Mouse (Mus musculus) left cerebral cortex, adult 18-20 months (tissue): ENCODE measurements around the gene P4ha1. TPM values are rescaled to one million over a fixed set of nuclear protein-coding genes. Genes with fewer than 3 reads are reported as not detected.

ENCODE experiments used
- DNase-seq, 2 experiments: peaks; one replicate each; pipeline ENCODE4 v3.0.0; 2021 to 2022; ENCODE audit warnings: low spot score in 2 of 2, mixed read lengths in 1 of 2
- total RNA-seq, 2 experiments: library from RNA; stranded (reverse); gene quantifications; 2 replicates each; pipeline ENCODE4 v1.2.3; 2021

P4ha1 gene
- total RNA-seq, 2 experiments from 2014 or later: 44.8 to 49.7 TPM

DNA sequence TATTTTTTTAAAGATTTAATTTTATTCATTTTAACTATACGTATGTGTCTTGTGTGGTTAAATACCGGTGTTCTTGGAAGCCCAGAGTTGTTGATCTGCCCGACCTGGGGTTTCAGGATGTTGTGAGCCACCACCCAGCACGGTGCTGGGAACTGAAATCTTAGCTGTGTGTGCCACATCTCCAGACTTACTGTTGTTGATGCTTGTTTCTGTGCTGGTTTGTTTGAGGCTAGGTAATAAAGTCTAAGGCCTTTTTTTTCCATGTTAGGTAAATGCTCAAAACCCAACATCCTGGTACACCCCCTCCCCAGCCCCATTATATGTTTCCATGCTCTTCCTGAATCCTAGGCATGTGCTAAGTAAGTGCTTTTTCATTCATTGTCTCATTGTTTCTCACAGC, 825 bp upstream of the P4ha1 start:
- DNase-seq: no peak

DNA sequence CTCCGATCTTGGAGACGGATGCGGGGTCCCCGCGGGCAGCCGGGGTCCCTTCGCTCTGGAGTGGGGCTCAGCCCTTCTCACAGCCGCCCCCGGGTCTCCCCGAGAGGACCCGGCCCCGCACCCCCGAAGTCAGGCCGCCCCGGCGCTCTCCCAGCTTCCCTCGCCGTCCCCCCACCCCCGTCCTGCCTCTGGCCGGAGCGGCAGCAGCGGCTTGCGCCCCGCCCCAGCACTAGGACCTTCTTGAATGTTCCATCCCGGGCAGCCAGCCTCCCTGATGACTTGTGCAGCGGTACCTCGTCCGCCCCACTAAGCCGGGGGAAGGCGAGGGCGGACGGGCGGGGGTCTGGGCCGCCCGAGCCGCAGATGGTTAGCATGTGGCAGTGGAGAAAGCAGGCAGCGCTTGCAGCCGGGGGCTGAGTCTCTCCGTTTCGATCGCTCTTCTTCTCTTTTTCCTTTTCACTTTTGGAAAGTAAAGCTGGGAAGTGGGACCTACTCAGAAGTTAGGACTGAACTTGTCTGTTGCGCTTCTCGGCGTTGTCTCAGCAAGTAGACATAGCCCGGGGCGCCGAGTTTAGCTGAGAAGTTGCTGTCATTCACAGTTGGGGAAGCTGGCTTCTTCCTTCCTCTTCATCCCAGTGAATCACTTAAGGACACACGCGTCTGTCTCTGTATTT, 529 bp downstream of the P4ha1 start:
- peak; percentile 57 to 67 for DNase-seq

DNA sequence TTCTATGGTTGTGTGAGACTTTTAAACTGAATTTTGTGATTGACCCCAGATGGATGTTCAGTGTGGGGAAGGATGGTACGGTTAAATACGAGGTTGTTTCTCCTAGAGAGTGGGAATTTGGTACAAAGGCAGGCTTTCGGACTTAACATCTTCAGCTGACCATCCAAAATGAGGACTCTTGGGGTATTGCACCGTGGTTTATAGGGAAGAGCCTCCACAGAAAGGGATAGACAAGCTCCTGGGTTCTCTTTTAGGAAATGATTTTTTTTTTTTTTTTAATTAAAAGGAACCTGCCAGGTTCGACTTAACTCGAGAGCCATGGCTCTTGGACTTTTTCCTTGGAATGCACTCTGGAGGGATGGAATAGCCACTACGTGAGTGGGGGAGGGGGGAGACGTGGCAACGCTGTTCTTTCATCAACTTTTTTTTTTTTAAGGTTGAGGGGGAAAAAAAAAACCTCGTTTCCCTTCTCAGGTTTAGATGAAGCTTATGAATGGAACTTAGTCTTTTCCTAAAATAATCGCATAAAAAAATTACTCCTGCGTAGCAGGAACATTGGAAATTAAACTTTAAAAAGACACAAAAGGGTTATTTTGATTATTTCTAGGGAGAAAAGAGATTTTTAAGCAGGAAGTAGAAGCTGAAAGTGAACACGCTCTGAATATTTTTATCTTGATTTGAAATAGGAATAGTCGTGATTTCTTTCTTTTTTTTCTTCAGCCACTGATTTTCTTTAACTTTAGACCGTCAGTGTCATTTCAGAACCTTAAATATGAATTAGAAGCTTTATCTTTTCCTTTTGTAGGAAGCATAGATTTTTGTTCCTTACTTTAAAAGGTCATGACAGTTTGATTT, 1.4 kb downstream of the P4ha1 start:
- no peak for DNase-seq

- DNase-seq: no peak
Measured at GRCm38 (mm10) chr10:59326612-59327315, 3.7 kb downstream of the P4ha1 start.

GRCm38 (mm10) chr10:59327316-59327710, 4.2 kb downstream of the P4ha1 start:
- DNase-seq: no peak

DNA sequence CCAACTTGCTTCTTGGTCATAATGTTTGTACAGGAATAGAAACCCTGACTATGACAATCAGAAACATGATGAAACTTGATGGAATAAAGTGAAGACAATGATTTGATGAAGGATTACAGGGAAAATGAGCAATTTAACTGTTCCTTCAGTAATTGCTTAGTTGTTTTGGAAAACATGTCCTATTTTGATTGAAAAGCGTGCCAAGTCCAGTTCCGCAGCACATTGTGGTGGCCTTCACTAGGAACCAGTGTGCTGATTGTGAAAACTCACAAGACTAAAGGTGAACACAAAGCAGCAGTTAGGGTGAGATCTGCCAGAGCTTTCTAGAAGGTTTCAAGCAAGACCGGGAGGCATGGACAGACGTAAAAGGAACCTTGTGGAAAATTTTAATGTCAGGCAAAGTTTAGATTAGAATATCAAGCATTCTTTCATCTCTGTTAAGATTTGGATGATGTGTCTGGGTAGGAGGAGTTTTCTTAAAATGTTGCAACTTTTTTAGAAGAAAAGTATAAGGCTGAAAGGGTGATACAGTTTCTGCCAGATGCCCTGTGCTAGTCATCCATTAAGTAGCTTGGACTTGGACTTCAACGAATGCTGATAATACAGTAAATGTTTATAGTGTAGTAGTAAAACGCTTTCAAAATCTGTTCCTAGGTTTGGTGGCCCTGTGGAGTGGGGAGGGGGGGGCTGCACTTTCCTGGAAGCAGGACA, 8.6 kb downstream of the P4ha1 start:
- no peak for DNase-seq

- no peak for DNase-seq
Measured at GRCm38 (mm10) chr10:59333400-59333799, 10.3 kb downstream of the P4ha1 start.

DNA sequence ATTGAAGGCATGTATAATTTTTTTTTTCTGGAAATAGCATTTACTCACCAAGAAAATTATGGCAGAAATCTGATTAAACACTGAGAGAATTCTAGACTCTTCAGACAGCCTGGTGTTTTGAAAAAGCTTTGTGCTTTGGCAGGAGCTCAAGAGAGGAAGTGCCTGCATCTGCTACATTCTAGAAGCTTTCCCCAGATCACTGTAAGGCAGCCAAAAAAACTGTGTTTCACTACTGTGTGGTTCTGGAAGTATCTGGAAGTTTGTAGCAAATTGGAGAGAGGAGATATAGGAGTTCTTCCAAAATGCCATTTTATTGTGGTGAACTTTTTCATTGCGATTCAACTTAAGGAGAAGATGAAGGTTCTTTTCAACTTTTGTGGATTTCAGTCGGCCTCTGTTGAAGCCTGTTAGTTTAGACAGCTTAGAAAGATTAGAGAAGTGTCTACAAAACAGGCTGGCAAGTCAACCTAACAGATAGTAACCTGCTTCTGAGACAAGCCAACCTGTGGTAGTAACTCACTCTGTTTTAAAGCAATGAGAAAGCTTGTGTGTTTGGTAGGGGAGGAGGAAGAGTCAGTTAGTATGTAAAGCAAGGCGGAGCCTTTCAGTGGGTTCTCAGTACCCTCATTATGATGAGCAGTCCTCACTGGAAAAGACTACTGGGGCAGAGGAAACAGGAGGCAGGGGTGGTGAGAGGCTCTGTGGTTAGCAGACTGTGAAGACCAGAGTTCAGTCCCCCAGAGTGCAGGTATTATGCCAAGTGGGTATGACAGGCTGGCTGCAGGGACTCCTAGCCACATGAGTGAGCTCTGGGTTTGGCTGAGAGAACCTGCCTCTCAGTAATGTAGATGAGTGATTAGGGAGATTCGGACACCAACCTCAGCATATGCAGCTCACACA, 12.1 kb downstream of the P4ha1 start:
- DNase-seq: peak; percentile 50 to 66

- DNase-seq: no peak
Measured at GRCm38 (mm10) chr10:59336124-59336523, 13.0 kb downstream of the P4ha1 start.

GRCm38 (mm10) chr10:59346560-59346959, 23.5 kb downstream of the P4ha1 start:
- DNase-seq: no peak

GRCm38 (mm10) chr10:59348200-59348599, 25.1 kb downstream of the P4ha1 start:
- DNase-seq: no peak

DNA sequence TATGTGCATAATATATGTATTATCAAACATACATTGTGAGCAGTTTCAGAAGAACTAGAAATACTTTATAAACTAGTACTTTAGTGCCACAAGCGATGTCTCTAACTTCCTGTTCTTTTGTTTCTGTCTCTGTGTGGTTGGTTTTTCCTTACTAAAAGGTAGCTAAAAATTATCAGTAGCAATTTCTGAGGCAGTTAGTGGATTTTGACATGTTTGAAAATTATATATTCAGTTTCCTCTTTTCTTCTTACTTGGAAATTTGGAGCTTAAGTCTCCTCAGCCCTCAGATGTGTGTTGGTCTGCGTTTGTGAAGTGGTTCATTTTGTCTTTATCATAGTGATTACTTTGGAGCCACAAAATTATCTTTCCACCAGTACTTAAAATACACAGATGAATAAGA, 26.4 kb downstream of the P4ha1 start:
- no peak for DNase-seq

DNA sequence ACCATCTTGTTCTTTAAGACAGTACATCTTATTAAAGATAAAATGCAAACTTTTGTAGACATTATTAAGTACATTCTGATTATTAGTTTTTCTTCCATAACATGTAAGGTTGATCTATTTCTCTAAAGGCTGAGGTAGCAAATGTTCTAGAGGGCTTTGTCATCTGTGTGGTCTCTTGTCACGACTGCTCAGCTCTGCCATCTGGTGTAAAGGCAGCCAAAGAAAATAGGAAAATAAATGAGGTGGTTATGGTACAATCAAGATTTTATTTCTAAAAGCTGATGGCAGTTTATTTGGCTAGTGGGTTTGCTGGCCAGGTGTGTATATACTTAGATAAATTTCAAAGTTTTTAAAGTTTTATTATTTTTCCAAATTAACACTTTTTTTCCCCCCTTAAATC, 30.0 kb downstream of the P4ha1 start:
- no peak for DNase-seq

DNA sequence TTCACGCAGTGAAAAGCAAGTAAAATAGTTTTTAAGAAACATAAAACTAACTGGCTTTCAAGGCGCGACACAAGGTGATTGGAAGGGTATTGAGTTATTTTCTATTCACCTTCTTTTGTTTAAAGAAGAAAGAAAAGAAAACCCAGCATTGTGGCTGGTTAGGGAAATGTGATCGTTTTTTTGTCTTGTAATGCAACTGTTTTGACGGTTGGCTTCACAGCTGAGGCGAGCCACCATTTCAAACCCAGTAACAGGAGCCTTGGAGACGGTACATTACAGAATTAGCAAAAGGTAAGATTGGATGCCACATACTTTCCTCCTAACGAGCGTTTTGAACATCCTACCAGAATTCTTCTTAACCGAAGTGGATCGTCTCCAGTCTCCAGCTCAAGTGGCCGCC, 31.0 kb downstream of the P4ha1 start:
- DNase-seq: no peak

DNA sequence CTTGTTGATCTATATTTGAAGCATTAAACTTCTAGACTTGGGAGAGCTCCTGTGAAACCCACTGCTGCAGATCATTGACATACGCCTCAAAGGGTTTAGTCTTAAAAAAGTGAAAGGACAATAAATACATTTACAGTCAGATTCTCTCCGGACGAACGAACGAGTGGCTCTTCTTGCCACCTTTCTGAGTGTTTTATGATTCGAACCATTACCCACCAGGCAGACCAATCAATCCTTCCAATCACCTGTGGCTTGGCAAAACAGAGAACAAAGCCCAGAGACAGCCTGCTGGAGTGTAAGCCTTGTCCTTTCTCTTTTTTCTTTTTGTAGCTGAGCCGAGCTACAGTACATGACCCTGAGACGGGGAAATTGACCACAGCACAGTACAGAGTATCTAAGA, 31.9 kb downstream of the P4ha1 start:
- no peak for DNase-seq

- no peak for DNase-seq
Measured at GRCm38 (mm10) chr10:59358744-59359143, 35.6 kb downstream of the P4ha1 start.

DNA sequence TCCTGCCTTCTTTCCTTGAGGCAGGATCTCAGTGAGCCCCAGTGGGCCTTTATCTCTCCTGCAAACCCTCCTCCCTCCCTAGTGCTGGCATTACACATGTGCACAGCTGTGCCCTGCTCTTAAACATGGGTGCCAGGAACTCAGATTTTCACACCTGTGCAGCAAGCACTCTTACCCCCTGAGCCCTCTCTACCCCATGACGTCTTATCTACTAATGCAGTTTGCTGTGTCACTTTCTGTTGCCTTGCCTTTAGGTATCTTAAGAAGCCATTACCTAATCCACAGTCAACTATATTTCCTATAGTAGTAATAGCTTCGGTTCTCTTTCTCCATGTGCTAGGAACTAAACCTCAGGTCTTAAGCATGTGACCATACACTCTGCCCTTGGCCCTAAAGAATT, 40.1 kb downstream of the P4ha1 start:
- DNase-seq: no peak

DNA sequence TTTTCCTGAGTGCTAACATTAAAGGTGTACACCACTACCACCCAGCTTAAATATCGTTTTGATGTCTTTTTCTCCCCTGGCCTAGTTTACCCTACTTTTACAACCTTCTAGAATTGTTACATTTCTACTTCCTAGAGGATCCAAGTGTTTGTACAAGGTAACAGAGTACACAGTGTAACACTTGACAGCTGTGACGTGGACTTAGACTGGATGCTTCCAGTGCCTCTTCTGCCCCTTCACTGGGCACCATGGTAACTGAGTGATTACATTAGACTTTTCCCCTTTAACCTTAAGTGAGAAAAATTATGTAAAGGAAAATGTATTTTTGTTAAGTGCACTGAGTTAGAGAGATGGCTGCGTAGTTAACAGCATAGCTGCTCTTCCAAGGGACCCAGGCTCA, 41.5 kb downstream of the P4ha1 start:
- DNase-seq: no peak

- no peak for DNase-seq
Measured at GRCm38 (mm10) chr10:59365804-59366589, 42.9 kb downstream of the P4ha1 start.

DNA sequence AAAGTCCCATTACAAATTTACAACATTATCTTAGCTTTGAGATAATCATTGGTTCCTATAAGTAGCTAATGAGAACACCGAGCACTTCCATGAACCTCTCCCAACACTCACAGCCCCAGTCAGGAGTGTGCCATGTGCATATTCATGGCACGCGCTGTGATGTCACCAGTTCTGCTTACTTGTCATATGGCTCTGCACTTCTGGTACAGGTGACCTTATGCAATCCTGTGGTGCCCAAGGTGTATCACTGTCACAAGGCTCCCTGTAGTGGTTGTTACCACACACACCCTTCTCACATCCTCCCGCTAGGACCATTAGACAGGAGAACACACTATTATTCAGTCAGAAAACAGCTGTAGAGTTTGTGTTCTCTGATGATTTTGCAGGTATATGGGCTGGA, 43.6 kb downstream of the P4ha1 start:
- no peak for DNase-seq
